Mouse (Mus musculus): ENCODE measurements around the gene D430042O09Rik. TPM values are rescaled to one million over a fixed set of nuclear protein-coding genes. Genes with fewer than 3 reads are reported as not detected.

The D430042O09Rik gene
- total and polyA plus RNA-seq, 3 experiments = 1.8 to 4.8 (median 3.4) TPM

DNA sequence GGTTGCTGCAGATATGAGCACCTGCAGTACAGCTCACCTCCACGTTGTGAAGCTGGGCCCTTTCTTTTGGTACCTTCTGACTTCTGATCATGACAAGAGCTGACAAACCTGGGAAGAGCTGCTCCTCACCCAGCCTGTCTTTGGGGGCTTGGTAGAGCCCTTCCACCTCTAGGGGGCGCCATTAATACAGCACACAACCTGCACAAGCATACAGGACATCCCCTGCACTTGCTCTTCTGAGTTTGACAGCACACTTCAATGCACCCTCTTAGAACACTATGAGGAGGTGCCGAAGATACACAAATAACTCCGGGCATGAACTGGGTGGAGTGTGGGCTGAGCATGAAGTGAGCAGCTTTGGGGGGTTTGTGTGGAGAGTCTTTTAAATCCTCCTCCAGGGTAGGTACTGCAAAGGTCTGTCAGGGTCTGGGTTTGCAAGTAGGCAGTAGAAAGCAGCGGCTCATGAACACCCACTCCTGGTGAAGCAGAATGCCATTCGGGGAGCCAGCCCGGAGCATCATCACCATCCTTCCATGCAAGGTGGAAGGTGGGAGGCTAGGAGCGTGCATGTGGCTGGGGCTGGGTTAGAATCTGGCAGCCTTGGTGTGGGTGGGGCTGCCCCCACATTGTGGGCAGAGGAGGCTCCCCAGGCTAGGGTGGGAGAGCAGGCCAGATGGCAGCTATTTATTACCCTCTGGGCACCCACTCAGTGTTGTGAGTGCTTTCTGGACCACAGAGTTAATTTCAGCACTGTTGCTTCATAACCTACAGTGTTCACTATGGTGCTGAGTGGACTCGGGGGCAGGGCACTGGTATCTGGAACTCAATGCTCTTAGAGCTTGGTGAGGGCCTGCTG lies 59.5 kb downstream of the D430042O09Rik start:
- dilution Hi-C loops (cut with MboI; ENCODE audit: extremely low pct_ligation_motif_present, extremely low pct_unique_long_range_greater_than_20kb, low sequenced_read_pairs) = no loop called here
- H3K36me3 ChIP-seq (replicated peaks in 1 of 2; ENCODE audit: control insufficient read depth in 1 of 2, insufficient read depth in 1 of 2, low read length in 1 of 2) = peaks cover 0 to 11% of the 10 kb centered on the region in 2 experiments
- no peak overlapping the region for H3K4me2 ChIP-seq (ENCODE audit: insufficient read depth, low read depth, poor library complexity, severe bottlenecking)
- peak; percentile 64 for DNase-seq (ENCODE audit: extremely low read depth)
- no peak overlapping the region for H3K9ac ChIP-seq (ENCODE audit: insufficient read depth, low read depth)
- no peaks in the 10 kb centered on the region for H3K27me3 ChIP-seq (replicated peaks)
- no peak for TF ChIP-seq POLR2AphosphoS2 (IDR thresholded peaks at IDR 0.05; ENCODE audit: low read depth, low read length)
- no peak; the same call in 1 of the 2 replicates for TF ChIP-seq SMC3 (IDR thresholded peaks at IDR 0.05; ENCODE audit: low read depth, low read length)
- TF ChIP-seq RAD21 (IDR thresholded peaks at IDR 0.05; ENCODE audit: low read depth, low read length) = peak; percentile 65
- peak; percentile 68 to 71 for TF ChIP-seq CTCF (conservative IDR thresholded peaks at IDR 0.05 in 1 of 2, IDR thresholded peaks at IDR 0.05 in 1 of 2; ENCODE audit: low read depth in 2 of 2, low read length in 2 of 2)
- no peak for TF ChIP-seq ZNF384 (IDR thresholded peaks at IDR 0.05; ENCODE audit: low read depth, low read length)
- no peak for TF ChIP-seq ZKSCAN1 (IDR thresholded peaks at IDR 0.05; ENCODE audit: borderline replicate concordance, low read depth, low read length)
- no peak for TF ChIP-seq ELF1 (IDR thresholded peaks at IDR 0.05; ENCODE audit: low read depth, low read length)
- TF ChIP-seq KAT2A (IDR thresholded peaks at IDR 0.05; ENCODE audit: insufficient replicate concordance, low read length) = no peak
- no peak for TF ChIP-seq CHD1 (IDR thresholded peaks at IDR 0.05; ENCODE audit: low read depth, low read length)
- H3K4me1 ChIP-seq (ENCODE audit: control insufficient read depth in 1 of 2, insufficient read depth in 2 of 2) = peaks cover 0 to 7% of the 10 kb centered on the region in 2 experiments; a peak in 1 of 4 replicates
- no peak overlapping the region for H3K4me3 ChIP-seq (replicated peaks in 1 of 3; ENCODE audit: low read depth in 2 of 3, low read length in 2 of 3, poor library complexity in 1 of 3)
- no peaks in the 10 kb centered on the region for H3K9me3 ChIP-seq (replicated peaks; ENCODE audit: low read length)
- no peak overlapping the region for H3K27ac ChIP-seq (ENCODE audit: insufficient read depth, low read depth)
- H3K79me2 ChIP-seq (replicated peaks; ENCODE audit: control insufficient read depth, extremely low read depth, insufficient read depth, poor library complexity, severe bottlenecking) = no peaks in the 10 kb centered on the region
- in situ Hi-C loops (cut with MboI; ENCODE audit: low pct_ligation_motif_present, low pct_unique_long_range_greater_than_20kb, low sequenced_read_pairs) = loop anchor here (10.0 kb wide), 1 partner anchor 318 kb away; the partner anchor contains the start of gene Gsg1l

DNA sequence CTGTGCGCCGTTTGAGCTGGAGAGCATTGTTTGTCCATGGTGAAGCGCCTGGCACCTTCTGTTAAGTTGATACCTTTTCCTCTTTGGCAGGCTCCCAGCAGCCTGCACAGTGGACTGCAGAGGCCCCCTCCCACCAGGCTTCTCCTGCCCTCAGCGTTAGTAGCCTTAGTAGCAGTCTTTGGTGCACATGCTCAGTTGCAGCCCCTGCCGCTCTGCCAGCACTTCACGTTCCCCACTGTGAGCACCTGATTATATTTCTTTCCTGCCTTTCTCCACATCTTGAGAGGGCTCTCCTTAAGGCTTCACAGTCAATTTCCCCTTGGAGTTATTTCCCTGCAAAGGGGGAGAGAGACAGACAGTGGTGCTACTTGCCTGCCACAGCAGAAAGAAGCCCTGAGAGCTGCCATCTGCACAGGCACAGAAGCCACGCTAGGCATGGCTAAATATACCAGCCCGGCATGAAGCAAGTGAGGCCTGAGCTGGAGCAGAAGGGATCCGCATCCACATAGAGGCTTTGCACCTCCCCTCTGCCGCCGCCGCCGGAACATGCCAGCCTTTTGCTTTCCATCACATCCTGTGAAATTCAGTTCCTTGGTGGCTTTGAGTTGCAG lies 65.4 kb downstream of the D430042O09Rik start:
- Histone ChIP-seq H3K4me2 (ENCODE audit: insufficient read depth, low read depth, poor library complexity, severe bottlenecking) (no peak overlapping the region), H3K27ac (ENCODE audit: insufficient read depth, low read depth) (no peak overlapping the region), H3K79me2 (replicated peaks; ENCODE audit: control insufficient read depth, extremely low read depth, insufficient read depth, poor library complexity, severe bottlenecking) (no peaks in the 10 kb centered on the region), H3K4me1 (ENCODE audit: control insufficient read depth in 1 of 2, insufficient read depth in 2 of 2) (no peaks in the 10 kb centered on the region), H3K9me3 (replicated peaks; ENCODE audit: low read length) (peaks cover 2% of the 10 kb centered on the region), H3K27me3 (replicated peaks) (no peaks in the 10 kb centered on the region), H3K4me3 (replicated peaks in 1 of 3; ENCODE audit: low read depth in 2 of 3, low read length in 2 of 3, poor library complexity in 1 of 3) (no peak overlapping the region), H3K9ac (ENCODE audit: insufficient read depth, low read depth) (no peak overlapping the region), H3K36me3 (replicated peaks in 1 of 2; ENCODE audit: control insufficient read depth in 1 of 2, insufficient read depth in 1 of 2, low read length in 1 of 2) (peaks cover 0 to 23% of the 10 kb centered on the region in 2 experiments)
- dilution Hi-C loops (cut with MboI; ENCODE audit: extremely low pct_ligation_motif_present, extremely low pct_unique_long_range_greater_than_20kb, low sequenced_read_pairs) = no loop called here
- no peak for DNase-seq (ENCODE audit: extremely low read depth)
- in situ Hi-C loops (cut with MboI; ENCODE audit: low pct_ligation_motif_present, low pct_unique_long_range_greater_than_20kb, low sequenced_read_pairs) = no loop called here
- TF ChIP-seq HCFC1 (IDR thresholded peaks at IDR 0.05; ENCODE audit: low read depth, low read length) (no peak), BHLHE40 (IDR thresholded peaks at IDR 0.05; ENCODE audit: low read depth, low read length) (no peak), PAX5 (IDR thresholded peaks at IDR 0.05; ENCODE audit: low read length) (no peak), JUN (IDR thresholded peaks at IDR 0.05; ENCODE audit: insufficient read depth, low read depth, low read length) (no peak), ZKSCAN1 (IDR thresholded peaks at IDR 0.05; ENCODE audit: borderline replicate concordance, low read depth, low read length) (no peak), IRF4 (IDR thresholded peaks at IDR 0.05; ENCODE audit: low read depth, low read length) (no peak), MAFK (IDR thresholded peaks at IDR 0.05; ENCODE audit: insufficient replicate concordance, low read length) (no peak), ZC3H11A (IDR thresholded peaks at IDR 0.05; ENCODE audit: low read depth, low read length) (no peak)
